Mouse (Mus musculus): ENCODE results near the gene Rgs11.
A peak's percentile ranks its signal among the peaks of the same experiment; 100 is the strongest.
"Not testable (repeated sequence)": the region's sequence is repeated elsewhere in the genome, so short reads cannot be mapped to it uniquely, and the experiment has no call there.

The Rgs11 gene

DNA sequence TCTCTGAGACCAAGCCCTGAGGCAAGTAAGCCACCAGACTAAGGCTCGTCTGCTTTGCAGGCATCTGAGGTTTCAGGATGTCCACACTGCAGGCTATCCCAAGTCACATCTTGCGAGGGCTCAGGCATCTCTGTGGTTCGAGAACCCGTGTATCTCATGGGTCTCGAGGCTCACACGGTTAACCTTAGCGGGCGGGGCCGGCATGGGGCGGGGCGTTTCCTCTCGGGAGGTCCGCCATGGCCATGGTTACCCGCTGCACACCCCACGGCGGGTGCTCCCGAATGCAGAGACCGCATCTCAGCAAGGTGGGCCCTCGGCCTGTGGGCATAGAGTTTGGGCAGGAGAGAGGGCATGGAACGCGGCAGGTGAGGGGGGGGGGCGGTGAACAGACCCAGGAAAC is at the start of gene Rgs11:
Gene Rgs11, plus strand, starts transcription at position 215 of the 400 bp plus-strand sequence.
- DNase-seq (ENCODE audit: low read depth in 1 of 2, low spot score in 2 of 2) = no peak

- no peak for DNase-seq (ENCODE audit: low read depth in 1 of 2, low spot score in 2 of 2)
Observed at GRCm38 (mm10) chr17:26162736-26163135, 40.0 kb upstream of the Rgs11 start.

DNA sequence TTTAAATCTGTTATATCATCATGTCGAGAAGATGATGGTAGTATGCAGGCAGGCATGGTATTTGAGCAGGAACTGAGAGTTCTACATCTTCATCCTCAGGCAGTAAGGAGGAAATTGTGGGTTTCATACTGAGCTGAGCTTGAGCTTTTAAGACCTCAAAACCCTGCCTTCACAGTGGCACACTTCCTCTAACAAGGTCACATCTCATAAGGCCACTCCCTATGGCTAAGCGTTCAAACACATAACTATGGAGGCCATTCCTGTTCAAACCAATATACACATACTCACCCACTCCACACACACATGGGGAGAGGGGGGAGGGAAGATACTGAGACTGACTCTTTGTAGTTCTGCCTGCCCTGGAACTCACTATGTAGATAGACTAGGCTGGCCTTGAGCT is 34.7 kb upstream of the Rgs11 start:
- peak; percentile 48 to 52 for DNase-seq (ENCODE audit: low read depth in 1 of 2, low spot score in 2 of 2)

- DNase-seq (ENCODE audit: low read depth in 1 of 2, low spot score in 2 of 2) = not testable (repeated sequence)
Observed at GRCm38 (mm10) chr17:26175248-26175647, 27.5 kb upstream of the Rgs11 start.

GRCm38 (mm10) chr17:26178611-26179010 is 24.1 kb upstream of the Rgs11 start:
- DNase-seq (ENCODE audit: low read depth in 1 of 2, low spot score in 2 of 2) = no peak

DNA sequence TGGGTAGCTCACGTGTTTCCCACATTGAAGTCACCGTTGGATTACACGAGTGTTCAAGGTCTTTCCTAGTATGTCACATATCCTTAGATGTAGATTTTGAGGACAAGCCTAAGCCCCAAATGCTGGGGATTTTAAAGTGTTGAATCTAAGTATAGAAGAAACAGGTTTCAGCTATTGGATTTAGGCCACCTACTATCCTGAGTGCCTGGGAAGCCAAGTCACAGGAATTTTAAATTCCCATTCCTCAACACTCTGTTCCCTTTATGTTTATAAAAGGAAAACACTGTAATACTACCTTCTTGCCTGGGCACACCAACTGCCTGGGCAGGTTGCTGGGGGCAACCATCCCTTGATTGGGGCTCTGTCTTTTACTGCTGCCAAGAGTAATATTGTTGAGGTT is 21.6 kb upstream of the Rgs11 start:
- no peak for DNase-seq (ENCODE audit: low read depth in 1 of 2, low spot score in 2 of 2)

GRCm38 (mm10) chr17:26187592-26187991 is 15.2 kb upstream of the Rgs11 start:
- no peak for DNase-seq (ENCODE audit: low read depth in 1 of 2, low spot score in 2 of 2)

- no peak for DNase-seq (ENCODE audit: low read depth in 1 of 2, low spot score in 2 of 2)
Observed at GRCm38 (mm10) chr17:26188091-26188805, 14.5 kb upstream of the Rgs11 start.

GRCm38 (mm10) chr17:26191486-26191885 is 11.3 kb upstream of the Rgs11 start:
- DNase-seq (ENCODE audit: low read depth in 1 of 2, low spot score in 2 of 2) = not testable (repeated sequence)

DNA sequence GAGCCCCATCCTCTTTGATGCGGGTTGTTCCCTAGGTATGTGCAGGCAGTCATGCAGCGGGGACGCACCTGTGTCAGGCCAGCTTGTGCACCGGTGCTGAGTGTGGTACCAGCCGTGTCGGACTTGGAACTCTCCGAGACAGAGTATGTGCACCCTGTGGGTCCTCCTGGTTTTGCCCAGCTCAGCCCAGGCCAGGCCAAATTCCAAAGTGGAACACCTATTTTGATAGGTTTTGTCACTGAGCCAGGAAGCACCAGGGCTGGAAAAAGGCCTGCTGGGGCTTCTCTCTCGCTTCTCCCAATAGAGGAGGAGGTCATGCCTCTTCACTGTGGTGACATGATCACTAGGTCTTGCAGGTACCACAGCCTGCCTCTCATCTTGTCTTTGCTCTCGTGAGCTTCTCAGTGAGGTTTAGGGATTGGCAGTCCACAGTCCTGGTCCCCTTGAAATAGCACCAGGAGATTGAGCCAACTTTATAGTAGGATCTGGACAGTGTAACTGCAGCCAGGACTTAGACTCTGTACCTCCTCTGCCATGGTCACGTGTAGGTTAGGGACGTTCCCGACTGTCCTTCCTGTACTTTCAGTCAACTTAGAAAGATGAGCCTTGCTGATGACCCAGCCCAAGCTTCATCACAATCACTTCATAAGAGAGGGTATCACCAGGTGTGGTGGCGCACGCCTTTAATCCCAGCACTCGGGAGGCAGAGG is 10.1 kb upstream of the Rgs11 start:
- DNase-seq (ENCODE audit: low read depth in 1 of 2, low spot score in 2 of 2) = no peak

- no peak for DNase-seq (ENCODE audit: low read depth in 1 of 2, low spot score in 2 of 2)
Observed at GRCm38 (mm10) chr17:26198892-26199291, 3.9 kb upstream of the Rgs11 start, which contains the start of gene Pdia2. TSS of gene Pdia2 (minus strand) at chr17:26199087.

GRCm38 (mm10) chr17:26200831-26201705 is 1.7 kb upstream of the Rgs11 start:
- DNase-seq (ENCODE audit: low read depth in 1 of 2, low spot score in 2 of 2) = no peak

DNA sequence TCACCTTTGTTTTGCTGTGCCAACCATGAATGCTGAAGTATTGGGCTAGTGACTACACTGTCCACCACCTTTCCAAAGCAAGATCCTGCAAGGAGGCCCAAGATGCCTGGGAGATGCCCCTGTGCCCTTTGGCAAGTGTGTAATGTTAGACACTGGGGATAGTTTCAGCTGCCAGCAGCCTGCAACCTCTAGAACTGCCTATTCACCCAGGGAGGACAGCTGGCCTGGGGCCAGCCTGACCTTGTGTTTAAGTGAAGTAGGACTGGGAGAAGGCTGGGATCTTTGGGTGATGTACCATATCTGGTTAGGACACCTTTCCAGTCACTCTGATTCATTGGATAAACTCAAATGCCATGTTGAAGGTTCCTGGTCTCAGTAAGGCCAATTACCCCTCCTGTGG is 753 bp upstream of the Rgs11 start:
- no peak for DNase-seq (ENCODE audit: low read depth in 1 of 2, low spot score in 2 of 2)

GRCm38 (mm10) chr17:26203321-26203811 is 615 bp downstream of the Rgs11 start:
- DNase-seq (ENCODE audit: low read depth in 1 of 2, low spot score in 2 of 2) = peak in 1 of 2 experiments; percentile 31

DNA sequence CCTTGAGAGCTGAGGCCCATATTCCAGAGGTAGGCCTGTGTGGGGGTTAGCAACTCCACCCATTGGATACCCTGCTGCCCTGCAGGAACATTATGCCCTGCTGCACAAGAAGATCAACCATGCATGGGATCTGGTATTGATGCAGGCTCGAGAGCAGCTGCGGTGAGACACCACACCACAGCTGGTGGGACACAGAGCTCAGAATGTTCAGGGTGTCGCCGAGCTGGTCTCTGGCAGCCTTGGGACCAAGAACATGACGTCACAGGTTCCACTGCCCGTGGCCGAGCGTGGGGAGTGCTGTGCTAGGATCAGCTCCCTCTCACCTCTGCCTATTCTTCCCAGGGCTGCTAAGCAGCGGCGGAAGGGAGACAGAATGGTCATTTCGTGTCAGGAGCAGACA is 2.0 kb downstream of the Rgs11 start:
- DNase-seq (ENCODE audit: low read depth in 1 of 2, low spot score in 2 of 2) = no peak

GRCm38 (mm10) chr17:26206392-26206791 is 3.6 kb downstream of the Rgs11 start:
- no peak for DNase-seq (ENCODE audit: low read depth in 1 of 2, low spot score in 2 of 2)

DNA sequence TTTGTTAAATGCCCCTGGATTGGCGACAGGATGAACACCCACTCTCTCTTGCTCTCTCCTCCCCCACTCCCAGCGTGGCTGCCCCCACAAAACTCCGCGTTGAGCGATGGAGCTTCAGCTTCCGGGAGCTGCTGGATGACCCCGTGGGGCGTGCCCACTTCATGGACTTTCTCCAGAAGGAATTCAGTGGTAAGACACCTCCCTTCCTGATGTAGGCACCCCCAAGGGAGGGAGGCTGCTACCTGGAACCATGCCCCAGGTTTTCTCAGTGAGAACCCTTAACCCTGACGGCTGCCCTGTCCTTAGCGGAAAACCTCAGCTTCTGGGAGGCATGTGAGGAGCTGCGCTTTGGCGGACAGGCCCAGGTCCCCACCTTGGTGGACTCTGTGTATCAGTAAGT is 4.9 kb downstream of the Rgs11 start, which contains the start of gene Arhgdig:
Gene Arhgdig, minus strand, starts transcription at position 101 of the 400 bp plus-strand sequence.
- no peak for DNase-seq (ENCODE audit: low read depth in 1 of 2, low spot score in 2 of 2)

GRCm38 (mm10) chr17:26212241-26212640 is 9.5 kb downstream of the Rgs11 start:
- no peak for DNase-seq (ENCODE audit: low read depth in 1 of 2, low spot score in 2 of 2)

- DNase-seq (ENCODE audit: low read depth in 1 of 2, low spot score in 2 of 2) = no peak
Observed at GRCm38 (mm10) chr17:26212681-26213080, 9.9 kb downstream of the Rgs11 start.

GRCm38 (mm10) chr17:26221508-26221907 is 18.8 kb downstream of the Rgs11 start:
- no peak for DNase-seq (ENCODE audit: low read depth in 1 of 2, low spot score in 2 of 2)

- no peak for DNase-seq (ENCODE audit: low read depth in 1 of 2, low spot score in 2 of 2)
Observed at GRCm38 (mm10) chr17:26225150-26225549, 22.4 kb downstream of the Rgs11 start.
